Mouse (Mus musculus) limb, embryonic 14.5 days (tissue): ENCODE measurements around the gene Bmp2k. TPM values are rescaled to one million over a fixed set of nuclear protein-coding genes. Genes with fewer than 3 reads are reported as not detected.

Experiments
- ATAC-seq: fragments of 200-750 bp; cut with Nextera tagmentation; 2 replicates; pipeline ENCODE4 v1.8.0; 2017; ENCODE audit warnings: low read depth, moderate number of reproducible peaks, moderate TSS enrichment; ENCODE audit not compliant: low FRiP score
- DNase-seq: peaks from one replicate; pipeline ENCODE4 v3.0.0-alpha.2; 2015; ENCODE audit warnings: low spot score
- H3K27ac ChIP-seq: fragments of 300-500 bp; sonication (generic); replicated peaks from 2 replicates; pipeline ENCODE4 v1.5.1; 2014; ENCODE audit warnings: low read depth, mild to moderate bottlenecking, low read length, moderate library complexity, mixed read lengths
- H3K27me3 ChIP-seq: fragments of 300-500 bp; sonication (generic); 2 replicates; pipeline ENCODE4 v1.6.1; 2014; ENCODE audit warnings: low read length, mixed read lengths; ENCODE audit not compliant: control insufficient read depth, insufficient read depth
- H3K36me3 ChIP-seq: fragments of 300-500 bp; sonication (generic); 2 replicates; pipeline ENCODE4 v1.6.1; 2014; ENCODE audit warnings: mild to moderate bottlenecking, low read length, moderate library complexity, mixed read lengths; ENCODE audit not compliant: control insufficient read depth, insufficient read depth
- H3K4me1 ChIP-seq: fragments of 300-500 bp; sonication (generic); 2 replicates; pipeline ENCODE4 v1.6.1; 2014; ENCODE audit warnings: antibody characterized with exemption, low read length, mixed read lengths; ENCODE audit not compliant: control insufficient read depth, insufficient read depth
- H3K4me2 ChIP-seq: fragments of 300-500 bp; sonication (generic); replicated peaks from 2 replicates; pipeline ENCODE4 v1.6.1; 2014; ENCODE audit warnings: low read depth, mild to moderate bottlenecking, low read length, moderate library complexity; ENCODE audit not compliant: severe bottlenecking
- H3K4me3 ChIP-seq: fragments of 300-500 bp; sonication (generic); replicated peaks from 2 replicates; pipeline ENCODE4 v1.5.1; 2014; ENCODE audit warnings: low read length
- H3K9ac ChIP-seq: fragments of 300-500 bp; sonication (generic); 2 replicates; pipeline ENCODE4 v1.6.1; 2014; ENCODE audit warnings: mild to moderate bottlenecking, low read depth, low read length, moderate library complexity; ENCODE audit not compliant: severe bottlenecking
- H3K9me3 ChIP-seq: fragments of 300-500 bp; sonication (generic); 2 replicates; pipeline ENCODE4 v1.6.1; 2016; ENCODE audit warnings: low read length; ENCODE audit not compliant: control insufficient read depth
- POLR2A ChIP-seq: fragments of 200-500 bp; IDR thresholded peaks from 2 replicates; pipeline ENCODE4 v1.8.0; 2012; ENCODE audit warnings: inconsistent platforms, mild to moderate bottlenecking, moderate library complexity, borderline replicate concordance; ENCODE audit not compliant: insufficient read depth, insufficient read length; ENCODE audit errors: extremely low read depth
- WGBS: fragments of 180-500 bp; shearing (Covaris S2); extraction: QIAGEN DNeasy Blood & Tissue Kit; methylation state at CpG from one replicate; pipeline ENCODE4 v1.1.7; 2014; 5-methylcytosine and 5-hydroxymethylcytosine counted together
- polyA plus RNA-seq, 2 experiments: library from polyadenylated mRNA; depleted of rRNA in 1 of 2; stranded (reverse) in 1 of 2; unstranded in 1 of 2; fragments of >200 nt; fragmentation: Nextera tagmentation in 1 of 2; extraction: Ambion mirVana in 1 of 2; gene quantifications; 2 replicates each; pipeline versions ENCODE4 v1.2.1 to v1.2.3; 2012 to 2014

The Bmp2k gene
- polyA plus RNA-seq, 2 experiments, result 5.1 to 10.1 TPM

- ATAC-seq (no peak), DNase-seq (no peak)
- TF ChIP-seq POLR2A, result no peak
- Histone ChIP-seq H3K9me3 (no peaks in the 10 kb centered on the region), H3K27ac (no peak overlapping the region), H3K4me3 (no peak overlapping the region), H3K4me1 (no peaks in the 10 kb centered on the region), H3K27me3 (no peaks in the 10 kb centered on the region), H3K9ac (no peak overlapping the region), H3K36me3 (peaks cover 15% of the 10 kb centered on the region), H3K4me2 (no peak overlapping the region)
- 77% methylated on average over 3 of the region's 3 CpGs for WGBS
These were observed 63.4 kb downstream of the Bmp2k start for GRCm38 (mm10) chr5:97060864-97061263.

DNA sequence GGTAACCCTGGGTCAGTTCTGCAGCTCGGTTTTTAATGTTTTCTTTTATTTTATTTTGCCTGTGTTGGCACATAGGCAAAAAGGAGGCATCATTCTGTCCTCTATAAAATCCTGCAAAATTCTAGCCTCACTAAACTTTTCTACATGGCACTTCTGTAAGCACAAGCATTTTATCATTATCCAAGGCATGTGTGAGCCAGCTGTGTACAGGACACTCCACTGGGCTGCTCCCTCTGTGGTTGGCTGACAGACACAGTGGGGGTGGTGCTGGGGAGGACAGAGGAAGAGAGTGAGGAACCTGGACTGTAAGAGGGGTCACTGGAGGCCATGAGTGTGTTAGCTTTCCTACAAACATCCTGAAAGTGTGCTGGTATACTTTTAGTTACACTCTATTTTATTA, 64.6 kb downstream of the Bmp2k start:
- Histone ChIP-seq H3K27ac (no peak overlapping the region), H3K36me3 (peaks cover 17% of the 10 kb centered on the region), H3K4me3 (no peak overlapping the region), H3K9me3 (no peaks in the 10 kb centered on the region), H3K27me3 (no peaks in the 10 kb centered on the region), H3K4me1 (no peaks in the 10 kb centered on the region), H3K4me2 (no peak overlapping the region), H3K9ac (no peak overlapping the region)
- 58% methylated on average over 1 of the region's 1 CpGs for WGBS
- DNase-seq (no peak), ATAC-seq (no peak)
- TF ChIP-seq POLR2A, result no peak

- Histone ChIP-seq H3K4me1 (no peaks in the 10 kb centered on the region), H3K9ac (no peak overlapping the region), H3K27me3 (no peaks in the 10 kb centered on the region), H3K36me3 (peaks cover 22% of the 10 kb centered on the region), H3K4me3 (no peak overlapping the region), H3K27ac (no peak overlapping the region), H3K4me2 (no peak overlapping the region), H3K9me3 (no peaks in the 10 kb centered on the region)
- WGBS, result 90% methylated on average over 4 of the region's 4 CpGs
- no peak for TF ChIP-seq POLR2A
- ATAC-seq (no peak), DNase-seq (no peak)
These were observed 68.3 kb downstream of the Bmp2k start for GRCm38 (mm10) chr5:97065746-97066145.

DNA sequence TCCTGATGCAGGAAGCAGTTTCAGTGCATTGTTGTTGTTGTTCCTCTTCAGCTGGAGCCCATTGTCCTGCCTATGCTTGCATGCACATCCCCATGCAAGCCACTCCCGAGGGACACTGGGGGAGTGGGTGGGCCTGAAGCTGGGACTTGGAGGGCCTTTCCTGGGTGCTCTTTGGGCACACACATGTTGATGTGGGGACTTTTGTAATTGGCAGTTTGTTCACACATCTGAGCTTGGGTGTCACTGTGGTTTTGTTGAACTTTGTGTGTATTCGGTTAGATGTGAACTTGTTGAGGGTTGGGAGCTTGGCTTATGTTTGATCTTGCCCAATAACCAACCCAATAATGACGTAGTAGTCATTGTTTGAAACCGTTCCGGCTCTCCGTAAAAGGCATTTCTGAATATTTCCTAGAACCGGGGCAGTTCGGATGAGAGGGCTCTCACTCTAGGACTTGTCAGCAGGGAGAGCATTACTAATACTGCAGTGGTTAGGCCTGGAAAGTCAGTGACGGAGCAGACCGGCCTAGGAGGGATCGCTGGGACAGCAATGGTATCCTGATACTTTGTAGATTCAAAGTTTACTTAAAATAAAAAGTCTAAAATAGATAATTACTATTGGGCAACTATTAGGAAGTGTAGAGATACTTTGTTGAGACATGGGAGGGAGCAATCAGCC, 78.1 kb downstream of the Bmp2k start:
- DNase-seq (no peak), ATAC-seq (no peak)
- Histone ChIP-seq H3K4me2 (no peak overlapping the region), H3K27ac (no peak overlapping the region), H3K36me3 (0 out of 2 replicates have a peak, but pooled peaks cover 2% of the 10 kb centered on the region), H3K9me3 (no peaks in the 10 kb centered on the region), H3K4me1 (no peaks in the 10 kb centered on the region), H3K27me3 (no peaks in the 10 kb centered on the region), H3K9ac (no peak overlapping the region), H3K4me3 (no peak overlapping the region)
- 92% methylated on average over 11 of the region's 11 CpGs for WGBS
- TF ChIP-seq POLR2A, result no peak

- Histone ChIP-seq H3K27ac (no peak overlapping the region), H3K36me3 (no peaks in the 10 kb centered on the region), H3K4me3 (no peak overlapping the region), H3K9ac (no peak overlapping the region), H3K4me2 (no peak overlapping the region), H3K27me3 (no peaks in the 10 kb centered on the region), H3K4me1 (no peaks in the 10 kb centered on the region), H3K9me3 (no peaks in the 10 kb centered on the region)
- ATAC-seq (no peak), DNase-seq (no peak)
- TF ChIP-seq POLR2A, result no peak
- 91% methylated on average over 5 of the region's 5 CpGs for WGBS
These were observed 78.7 kb downstream of the Bmp2k start for GRCm38 (mm10) chr5:97076167-97076566.
